In the genomic region with DNA sequence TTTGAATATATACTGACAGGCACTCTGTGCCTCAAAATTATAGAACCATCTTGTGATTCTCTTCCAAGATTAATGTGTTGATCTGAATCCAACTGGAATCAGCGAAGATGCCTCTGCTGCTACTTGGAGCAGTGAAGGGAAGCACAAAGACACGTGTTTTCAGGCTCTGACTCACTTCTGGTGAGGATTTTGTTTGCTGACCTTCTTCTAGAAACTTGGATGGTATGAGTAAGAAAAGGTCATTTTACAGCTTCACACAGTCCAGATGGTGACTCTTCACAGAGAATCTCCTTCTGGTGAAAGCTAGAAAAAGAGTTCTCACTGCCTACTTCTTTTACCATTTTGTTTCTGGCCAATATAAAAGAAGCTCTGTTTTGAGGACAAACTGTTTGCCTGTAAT, we compare ENCODE assay signal across 10 mouse cellular contexts.
DNase-seq lines count a peak whose midpoint lies in the region.
"Had no signal": no experiment of that assay in that cellular context is flagged by ENCODE, and none has a peak within 500 bp of the region (broad histone marks: within the 10 kb centered on the region; RNA-seq: fewer than 3 reads in every experiment).

No protein-coding gene starts in this region.

- intact Hi-C loops in left cerebral cortex, postnatal 25 days (cut with DNase I), result loop anchor here (1.0 kb wide), 1 partner anchor 67 kb away; no protein-coding TSS in a partner anchor

- peak; percentile 18 for DNase-seq in layer of hippocampus, adult 11-12 months (ENCODE audit: low spot score)
- no peak for DNase-seq in layer of hippocampus, postnatal 25 days (ENCODE audit: extremely low spot score in 1 of 2, low spot score in 1 of 2)
- peak; percentile 16 for DNase-seq in adipocyte (ENCODE audit: low spot score)
- peak; percentile 4 for DNase-seq in fibroblast of lung, adult 2 months (ENCODE audit: low read depth)
- peak; percentile 57 to 94 for DNase-seq in left cerebral cortex, postnatal 25 days (ENCODE audit: low spot score in 2 of 2)
- DNase-seq in urinary bladder, postnatal 10 days (ENCODE audit: low spot score), result no peak
- DNase-seq in cerebellum, adult 11 months, result no peak
- no peak for DNase-seq in kidney, postnatal 14 days
- DNase-seq: gastrocnemius, postnatal 25 days; kidney, postnatal 4 days had no signal

Comparison
In these comparisons a context has a peak if more than half of its experiments do, and no peak if none do; other contexts are left out.
1. DNase-seq: peak in layer of hippocampus, adult 11-12 months (single experiment), adipocyte (single experiment), fibroblast of lung, adult 2 months (single experiment) and left cerebral cortex, postnatal 25 days (2 of 2); none in layer of hippocampus, postnatal 25 days (0 of 2), urinary bladder, postnatal 10 days (single experiment), cerebellum, adult 11 months (single experiment) and kidney, postnatal 14 days (single experiment).